Mouse (Mus musculus) left cerebral cortex, postnatal 36 days (tissue): Measurements from ENCODE around the gene Reln. TPM values are rescaled to one million over a fixed set of nuclear protein-coding genes. Genes with fewer than 3 reads are reported as not detected.
A peak's percentile ranks its signal among the peaks of the same experiment; 100 is the strongest.

Experiments used
- DNase-seq, 2 experiments: peaks; one replicate each; pipeline ENCODE4 v3.0.0; 2021 to 2022; ENCODE audit warnings: low spot score in 2 of 2, mixed read lengths in 1 of 2
- intact Hi-C: fragments of 180-260 bp; cut with DNase I; formaldehyde crosslinking; loops from one replicate; pipeline ENCODE4 v1.15.1; 2025
- total RNA-seq, 2 experiments: library from RNA; stranded (reverse); gene quantifications; 2 replicates each; pipeline ENCODE4 v1.2.3; 2021

Reln gene
- total RNA-seq, 2 experiments from 2014 or later, result 73.0 to 81.2 TPM

DNA sequence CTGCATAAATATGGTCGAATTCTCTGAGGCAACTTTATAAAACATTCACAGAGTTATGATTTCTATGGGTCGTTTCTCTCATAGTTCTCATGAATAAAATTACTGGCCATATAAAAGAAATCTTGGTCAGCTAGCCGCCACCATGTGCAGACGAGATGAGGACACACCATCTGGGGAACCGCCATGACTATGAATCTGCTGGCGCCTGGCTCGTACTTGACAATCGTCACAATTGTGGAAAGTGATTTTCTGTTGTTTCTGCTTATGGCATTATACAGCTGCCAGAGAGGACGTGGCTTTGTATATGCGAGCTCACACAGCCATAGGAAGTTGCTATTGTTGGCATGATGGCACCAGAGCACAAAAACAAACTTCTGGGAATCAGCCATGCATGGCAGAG, 31.5 kb downstream of the Reln start:
- intact Hi-C loops, result no loop called here
- no peak for DNase-seq

DNA sequence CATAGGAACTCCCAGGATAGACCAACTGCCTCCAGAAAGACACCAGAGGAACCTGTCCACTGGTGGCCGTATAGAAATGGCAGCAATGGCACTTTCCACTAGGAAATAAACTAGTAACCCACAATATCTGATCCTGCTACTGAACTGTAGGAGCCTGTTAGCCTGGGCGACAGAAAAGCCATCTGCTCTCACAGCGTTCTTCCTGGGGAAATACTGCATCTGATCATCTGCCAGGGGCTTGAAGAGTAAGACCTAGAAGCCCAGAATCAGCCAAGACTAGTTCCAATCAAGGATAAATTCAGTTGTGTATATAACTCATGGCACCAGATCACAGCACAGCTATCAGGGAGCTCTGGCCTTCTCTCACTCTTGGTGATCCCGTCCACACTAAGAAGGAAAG, 33.5 kb downstream of the Reln start:
- no peak for DNase-seq
- intact Hi-C loops, result no loop called here

DNA sequence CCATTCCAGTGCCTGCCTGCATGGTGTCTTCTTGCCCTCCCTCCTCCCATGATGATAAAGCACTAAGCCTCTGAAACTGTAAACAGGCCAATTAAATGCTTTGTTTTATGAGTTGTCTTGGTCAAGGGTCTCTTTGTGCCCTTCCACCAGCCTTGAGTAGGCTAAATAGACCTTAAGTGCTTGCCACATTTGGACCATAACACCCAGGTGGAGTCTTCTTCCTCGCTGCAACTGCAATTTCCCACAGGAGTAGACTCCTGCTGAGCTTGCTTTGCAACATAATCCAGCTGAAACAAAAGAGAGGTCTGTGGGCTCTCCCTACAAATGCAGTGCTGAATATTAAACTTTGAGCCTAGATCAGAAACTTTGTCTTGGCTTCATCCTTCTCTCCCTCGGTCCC, 35.5 kb downstream of the Reln start:
- intact Hi-C loops, result no loop called here
- DNase-seq, result no peak

DNA sequence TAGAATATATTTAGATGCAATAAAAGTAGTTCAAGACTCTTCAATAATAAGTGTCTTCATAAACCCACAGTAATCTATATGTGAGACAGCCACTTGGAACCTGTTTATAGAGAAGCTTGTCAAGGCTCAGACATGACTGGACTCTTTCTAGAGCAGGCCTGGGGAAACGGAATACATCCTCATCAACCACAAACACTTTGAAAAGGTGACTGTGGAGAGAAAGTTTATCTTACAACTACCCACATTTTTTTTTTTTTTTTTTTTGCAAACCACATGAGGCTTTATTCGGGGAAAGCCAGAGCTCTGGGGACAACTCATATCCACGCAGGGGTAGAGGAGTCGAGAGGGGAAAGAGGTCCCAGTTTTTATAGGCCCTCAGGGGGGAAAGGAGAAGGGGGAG, 36.6 kb downstream of the Reln start:
- DNase-seq, result no peak
- intact Hi-C loops, result no loop called here

DNA sequence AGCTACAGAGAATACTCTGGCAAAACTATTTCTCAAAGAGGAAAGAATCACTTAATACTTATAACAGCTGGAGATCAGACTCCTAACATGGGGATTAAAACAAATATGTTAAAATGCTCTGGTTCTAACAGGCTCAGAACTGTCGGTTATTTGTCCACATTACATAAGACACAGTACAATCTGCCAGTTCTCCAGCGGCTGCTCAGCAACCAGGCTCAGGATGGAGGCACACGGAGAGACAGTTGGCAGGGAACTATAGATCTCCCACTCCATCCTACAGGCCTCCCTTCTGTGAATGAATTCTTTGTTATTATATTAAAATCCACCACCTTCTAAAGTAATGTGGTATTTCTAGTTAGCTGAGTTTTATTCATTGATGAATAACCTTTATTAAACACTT, 37.4 kb downstream of the Reln start:
- DNase-seq, result peak; percentile 26 to 35

DNA sequence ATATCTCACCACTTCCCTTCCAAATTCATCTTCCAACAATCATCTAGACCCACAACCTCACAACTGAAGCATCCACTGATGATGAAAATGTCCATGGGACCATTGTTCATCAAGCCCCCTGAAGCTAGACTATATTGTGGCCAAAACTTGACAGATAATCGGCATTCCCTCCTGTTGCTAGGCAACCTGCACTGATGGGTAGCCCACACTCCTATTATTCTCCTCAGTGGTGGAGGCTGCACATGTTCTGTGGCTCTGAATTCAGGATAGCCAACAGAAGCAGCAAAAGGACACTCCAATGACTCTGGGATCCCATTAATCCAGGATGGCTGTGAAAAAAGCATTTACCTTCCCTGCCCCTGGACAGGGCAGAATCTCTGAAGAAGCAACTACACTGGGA, 40.8 kb downstream of the Reln start:
- DNase-seq, result no peak
- intact Hi-C loops, result no loop called here

More for the DNA sequence above, 37.4 kb downstream of the Reln start:
- intact Hi-C loops, result no loop called here

DNA sequence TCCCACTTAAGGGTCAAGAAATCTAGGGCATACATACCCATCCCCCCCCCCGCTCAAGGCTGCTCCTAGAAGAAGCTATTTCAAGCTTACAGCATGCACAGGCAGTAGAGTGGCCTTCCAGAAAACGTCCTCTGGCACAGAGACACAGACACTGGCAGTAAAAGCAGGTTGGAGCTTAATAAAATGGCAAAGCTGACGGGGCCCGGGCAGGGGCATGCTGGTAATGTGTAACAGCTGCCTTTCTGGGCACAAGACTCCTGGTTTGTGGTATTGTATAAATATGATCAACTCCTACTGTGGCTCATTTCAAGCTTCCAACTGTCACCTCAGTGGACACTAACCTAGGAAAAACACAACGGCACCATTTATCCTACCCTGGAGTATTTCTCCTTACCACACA, 42.2 kb downstream of the Reln start:
- DNase-seq, result no peak
- intact Hi-C loops, result no loop called here

DNA sequence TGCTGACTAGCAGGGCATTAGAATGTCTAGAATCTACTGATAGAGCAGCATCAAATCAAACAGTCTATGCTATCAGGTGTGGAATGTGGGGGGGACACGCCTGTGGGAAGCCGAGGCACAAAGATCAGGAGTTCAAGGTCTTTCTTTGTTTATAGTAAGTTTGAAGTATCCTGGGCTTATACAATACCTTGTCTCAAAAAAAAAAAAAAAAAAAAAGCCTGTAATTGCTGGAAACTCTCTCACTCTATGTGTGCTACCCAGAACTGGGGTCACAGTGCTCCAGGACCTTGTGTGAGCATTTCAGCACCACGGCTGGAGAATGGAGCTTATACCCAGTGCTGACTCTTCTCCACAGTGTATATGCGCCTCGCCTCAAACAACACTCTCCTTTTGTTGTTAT, 43.7 kb downstream of the Reln start:
- intact Hi-C loops, result no loop called here
- DNase-seq, result no peak

DNA sequence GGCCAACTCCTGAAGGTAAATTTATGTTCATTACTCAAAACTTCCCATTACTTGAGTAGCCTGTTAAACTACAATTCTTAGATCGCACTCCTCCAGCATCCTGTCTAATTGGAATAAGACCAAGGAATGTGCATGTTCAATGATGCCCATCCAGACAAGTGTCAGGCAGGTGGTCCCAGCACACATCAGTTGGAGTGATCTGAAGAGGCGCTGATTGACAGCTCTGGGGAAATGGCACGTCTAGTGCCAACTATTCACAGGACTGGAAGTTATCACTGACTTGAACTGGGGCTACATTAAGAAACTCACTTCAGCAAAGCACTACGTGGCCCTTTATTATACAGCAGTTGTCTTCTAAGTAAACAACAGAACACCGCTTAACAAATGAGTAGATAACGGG, 44.5 kb downstream of the Reln start:
- intact Hi-C loops, result no loop called here
- DNase-seq, result no peak

DNA sequence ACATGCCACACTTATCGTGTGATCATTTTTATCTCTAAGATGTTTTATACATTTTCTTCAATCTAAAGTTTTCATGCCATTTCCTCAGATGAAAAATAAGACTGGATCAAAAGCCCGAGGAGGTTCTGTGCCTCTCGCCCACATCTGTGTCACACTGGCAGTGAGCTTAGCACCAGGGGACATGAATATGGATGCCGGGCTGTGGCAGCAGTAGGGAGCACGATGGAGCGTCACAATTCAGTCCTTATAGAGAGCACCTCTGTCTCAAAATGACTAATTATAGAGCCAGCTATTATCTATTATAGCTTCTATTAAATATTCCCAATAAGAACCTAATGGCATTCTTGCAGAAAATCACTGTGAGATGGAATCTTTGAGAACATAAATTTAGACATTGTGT, 49.3 kb downstream of the Reln start:
- intact Hi-C loops, result no loop called here
- DNase-seq, result no peak

DNA sequence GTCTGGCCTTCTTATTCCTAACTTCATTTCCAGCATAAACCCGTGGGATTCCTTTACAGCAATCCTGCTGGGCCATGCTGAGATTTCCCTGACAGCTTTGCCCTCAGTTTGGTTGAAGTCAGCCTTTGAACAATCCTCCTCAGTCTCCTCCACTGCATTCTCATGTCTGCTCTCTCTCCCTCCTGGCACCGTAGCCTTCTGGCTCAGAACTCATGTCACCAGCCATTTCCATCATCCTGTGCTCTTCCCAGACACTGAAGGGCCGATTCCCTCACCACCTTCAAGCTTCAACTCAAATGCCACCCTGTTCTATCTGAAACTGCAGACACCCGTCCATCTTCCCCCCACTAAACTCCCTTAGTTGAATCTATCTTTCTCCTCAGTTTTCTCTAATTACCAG, 53.1 kb downstream of the Reln start:
- no peak for DNase-seq
- intact Hi-C loops, result no loop called here

DNA sequence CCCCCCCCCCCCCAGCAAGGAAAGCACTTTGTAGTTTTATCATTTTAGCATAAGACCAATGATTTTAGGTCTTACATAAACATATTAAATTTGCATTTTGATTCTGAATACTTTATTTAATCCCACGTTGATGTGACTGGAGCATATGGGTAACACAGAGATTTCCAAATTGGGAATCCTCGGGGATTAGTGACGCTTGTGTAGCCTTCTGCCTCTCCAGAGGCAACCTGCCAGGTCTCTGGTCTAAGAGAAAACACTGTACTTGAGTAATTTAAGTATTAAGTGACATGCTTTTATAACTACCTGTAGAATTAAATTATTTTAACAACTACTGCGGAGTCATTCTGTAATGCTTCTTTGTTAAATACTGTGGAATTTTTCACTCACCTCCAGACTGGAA, 59.1 kb downstream of the Reln start:
- no peak for DNase-seq
- intact Hi-C loops, result no loop called here

DNA sequence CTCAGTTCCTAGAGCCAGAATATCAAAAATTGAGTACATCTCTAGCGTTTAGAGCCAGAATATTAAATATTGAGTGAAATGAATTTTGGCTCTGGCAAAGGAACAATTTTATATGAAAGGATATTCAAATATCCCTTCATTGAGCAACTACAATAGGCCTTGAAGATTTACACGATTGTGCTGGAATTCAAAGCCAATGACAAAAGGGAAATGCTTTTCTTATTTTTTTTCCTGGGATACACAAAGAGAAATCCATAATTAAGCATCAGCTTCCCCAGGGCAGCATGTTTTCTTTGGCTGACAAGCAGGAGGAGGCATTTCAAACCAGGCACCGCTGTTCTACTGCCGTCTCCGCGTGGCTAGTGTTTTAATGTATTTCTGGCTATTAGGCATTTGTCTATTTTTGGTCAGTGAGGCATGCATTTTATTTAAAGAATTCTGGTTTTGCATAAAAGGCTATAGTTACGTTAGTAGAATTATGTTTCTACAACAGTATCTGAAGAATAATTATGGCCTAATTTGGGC, 62.3 kb downstream of the Reln start:
- intact Hi-C loops, result no loop called here
- no peak for DNase-seq

DNA sequence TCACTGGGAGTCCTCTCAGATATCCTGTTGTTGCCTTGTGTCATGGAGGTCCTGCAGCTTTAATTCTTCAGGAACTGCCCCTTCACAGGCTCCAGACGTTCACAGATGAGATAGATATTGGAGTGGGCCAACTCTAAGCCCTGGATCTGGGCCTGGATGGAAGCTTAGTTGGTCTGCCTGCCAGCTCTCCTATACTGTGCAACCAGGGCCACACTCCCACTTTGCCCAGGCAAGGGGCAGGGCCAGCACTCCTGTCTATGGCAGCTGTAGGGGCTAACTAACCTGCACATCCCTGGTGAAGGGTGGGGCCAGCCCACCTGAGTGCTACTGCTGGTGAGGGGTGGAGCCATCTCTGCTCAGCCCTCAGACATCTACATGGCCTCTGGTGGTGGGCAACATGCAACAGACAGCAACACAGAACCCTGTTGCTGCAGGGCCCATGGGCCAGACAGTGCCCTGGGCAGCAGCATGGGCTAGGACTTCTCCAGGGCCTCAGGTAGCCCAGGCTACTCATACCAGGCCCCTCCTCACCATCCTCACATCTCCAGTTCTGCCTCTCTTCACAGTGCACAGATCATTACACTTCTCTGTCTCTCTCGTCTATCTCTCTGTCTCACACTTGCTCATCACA, 63.9 kb downstream of the Reln start:
- DNase-seq, result no peak

DNA sequence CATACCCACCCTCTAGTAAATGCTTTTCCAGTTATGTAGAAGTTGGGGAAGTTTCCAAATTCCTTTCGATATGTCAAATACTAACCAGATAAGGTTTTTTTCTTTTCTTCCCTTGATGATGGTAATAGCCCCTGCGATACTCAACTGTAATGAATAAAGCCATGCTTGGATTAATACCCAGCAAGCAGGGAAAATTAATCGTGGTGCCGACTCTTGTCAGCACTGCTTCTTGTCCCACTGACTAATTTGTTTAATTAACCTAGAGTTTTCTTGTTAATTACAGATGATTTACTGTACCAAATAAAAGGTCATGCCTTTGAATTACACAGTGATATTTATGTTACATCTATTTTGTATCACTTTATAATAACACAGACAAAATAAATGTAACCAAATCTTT, 65.3 kb downstream of the Reln start:
- DNase-seq, result no peak
- intact Hi-C loops, result no loop called here

More for the DNA sequence above, 63.9 kb downstream of the Reln start:
- intact Hi-C loops, result no loop called here

DNA sequence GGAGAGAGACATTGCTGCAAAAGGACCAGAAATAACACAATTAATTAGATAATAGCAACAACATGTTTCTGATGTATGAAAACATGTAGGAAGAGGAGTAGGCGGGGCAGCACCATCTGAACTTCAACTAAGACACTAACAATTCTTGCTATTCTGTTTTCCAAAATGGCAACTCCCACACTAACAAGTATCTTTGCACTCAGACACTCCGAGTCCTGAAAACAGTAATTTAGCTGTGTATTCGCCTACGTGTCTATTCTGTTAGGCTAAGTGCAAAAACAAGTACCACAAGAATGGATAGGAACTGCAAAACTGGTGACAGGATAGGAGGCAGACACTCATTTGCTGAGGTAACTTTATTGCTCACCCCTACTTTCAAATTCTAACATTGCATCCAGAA, 70.4 kb downstream of the Reln start:
- intact Hi-C loops, result no loop called here
- no peak for DNase-seq

DNA sequence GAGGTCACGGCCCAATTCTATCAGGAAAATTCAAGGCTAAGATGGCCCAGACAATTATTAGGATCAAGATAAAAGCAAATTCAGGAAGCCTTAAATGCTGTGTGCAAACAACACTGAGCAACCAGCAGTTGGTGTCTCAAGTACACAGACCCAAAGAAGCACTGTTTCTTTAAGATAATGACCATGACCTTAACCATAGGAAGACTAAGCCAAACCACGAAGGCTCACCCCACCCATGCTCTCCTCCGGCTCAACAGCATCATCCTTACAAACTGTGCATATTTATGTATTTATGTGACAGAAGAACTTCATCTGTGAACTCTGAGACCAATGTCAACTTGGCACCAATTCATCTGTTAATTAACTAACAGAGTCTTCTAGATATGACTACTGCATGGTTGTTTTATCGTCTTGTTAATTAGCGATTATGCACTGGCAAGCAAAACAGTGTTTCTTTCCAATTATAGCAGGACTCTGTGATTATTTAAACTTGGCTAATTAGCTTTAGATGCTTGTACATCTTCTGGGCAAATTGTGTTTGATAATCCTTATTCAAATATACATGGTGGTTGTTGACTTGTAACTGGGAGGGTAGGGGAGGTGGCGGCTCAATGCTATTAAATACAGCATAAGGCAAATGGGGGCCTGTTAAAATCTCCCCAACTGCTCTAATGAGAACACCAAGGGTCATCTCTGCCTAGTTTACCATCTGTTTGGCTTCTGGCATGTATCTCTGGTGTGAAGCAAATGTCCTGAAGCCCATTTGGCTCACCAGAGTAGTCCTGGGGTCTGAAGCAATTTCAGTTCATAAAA, 77.8 kb downstream of the Reln start:
- intact Hi-C loops, result no loop called here
- no peak for DNase-seq

DNA sequence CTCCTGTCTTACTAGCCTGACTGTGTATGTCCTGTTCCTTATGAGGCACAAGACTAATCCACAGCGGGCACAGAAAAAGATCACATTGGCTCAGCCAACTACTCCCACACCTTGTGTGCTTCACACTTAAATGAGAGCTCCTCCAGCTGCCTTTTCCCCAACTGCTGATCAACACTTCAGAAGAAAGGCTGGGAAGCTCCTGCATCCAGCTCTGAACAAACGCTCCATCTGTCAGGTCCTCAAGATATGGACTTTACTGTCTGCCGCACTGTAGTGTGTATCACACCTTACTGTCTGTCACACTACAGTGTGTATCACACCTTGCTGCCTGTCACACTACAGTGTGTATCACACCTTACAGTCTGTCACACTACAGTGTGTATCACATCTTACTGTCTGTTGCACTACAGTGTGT, 82.1 kb downstream of the Reln start:
- DNase-seq, result no peak
- intact Hi-C loops, result no loop called here

DNA sequence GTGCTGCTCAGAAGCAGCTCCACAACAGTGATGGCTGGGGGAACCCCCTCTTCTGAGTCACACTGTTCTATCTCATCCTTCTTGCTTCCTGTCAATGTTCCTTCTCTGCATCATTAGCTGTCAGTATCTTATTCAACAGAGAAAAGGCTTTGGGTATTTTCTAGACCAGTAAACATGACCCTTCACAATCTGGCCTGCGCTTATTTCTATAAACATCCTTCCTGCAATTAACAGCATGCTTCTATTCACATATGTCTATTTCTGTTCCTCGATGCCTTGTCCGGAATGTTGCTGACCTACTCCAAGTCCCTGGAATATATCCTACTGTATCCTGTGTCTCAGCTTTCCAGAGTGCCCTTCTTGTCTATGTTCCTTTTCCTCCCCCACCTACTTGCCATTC, 89.2 kb downstream of the Reln start:
- DNase-seq, result no peak
- intact Hi-C loops, result no loop called here

DNA sequence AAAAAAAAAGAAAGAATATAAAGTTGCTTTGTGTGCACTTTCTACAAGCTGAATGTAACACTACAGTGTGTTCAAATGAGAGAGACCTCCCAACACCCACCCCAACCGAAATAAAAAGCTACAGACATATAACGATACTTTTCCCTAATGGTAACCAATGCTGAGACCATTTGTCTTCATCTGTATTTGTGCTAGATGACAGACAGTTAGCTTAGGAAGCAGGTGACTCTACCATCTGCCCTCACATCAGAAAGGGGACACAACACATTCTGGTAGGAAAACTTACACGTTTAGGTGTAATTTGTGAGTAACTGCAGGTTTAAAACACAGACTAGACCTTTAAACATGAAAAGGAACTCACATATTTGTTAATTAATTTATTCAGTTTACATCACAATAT, 90.6 kb downstream of the Reln start:
- intact Hi-C loops, result no loop called here
- DNase-seq, result no peak

DNA sequence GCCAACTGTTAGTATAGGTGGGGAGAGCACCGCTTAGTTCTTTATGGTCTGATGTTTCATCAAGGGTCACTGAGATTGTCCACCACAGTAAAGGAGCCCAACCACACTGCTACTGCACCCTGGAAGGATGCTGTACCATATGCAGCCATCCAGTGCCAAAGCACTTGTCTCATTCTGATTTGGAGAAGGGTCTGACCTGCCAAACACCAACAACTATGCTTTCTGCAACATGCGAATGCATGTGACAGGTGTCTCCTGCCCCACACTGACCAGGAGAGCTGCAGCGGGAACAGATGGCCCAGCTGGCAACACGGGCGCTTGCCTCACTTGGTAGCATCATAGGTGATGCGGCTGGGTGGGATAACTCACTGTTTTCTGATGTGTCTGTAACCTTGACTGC, 91.2 kb downstream of the Reln start:
- DNase-seq, result no peak
- intact Hi-C loops, result no loop called here
